Mouse (Mus musculus) v-Abl transformed pro-B cells (cell line): Measurements from ENCODE around the gene Pik3r4.
"Not testable (repeated sequence)": the region's sequence is repeated elsewhere in the genome, so short reads cannot be mapped to it uniquely, and the experiment has no call there.

Experiments
- in situ Hi-C, 2 experiments: fragments of 400-800 bp; cut with MboI; formaldehyde crosslinking; loops; one replicate each; pipeline ENCODE4 v1.15.1; 2025; ENCODE audit not compliant: unreplicated experiment in 2 of 2

Gene Pik3r4

GRCm38 (mm10) chr9:105642460-105643371 lies at the start of gene Pik3r4:
Gene Pik3r4, plus strand, starts transcription at chr9:105642978.
- in situ Hi-C loops = loop anchor here (10.0 kb wide), 2 partner anchors 148 to 248 kb away; partner anchors contain the start of genes Aste1 (in 1 of the 2) and Nek11 (in 1 of the 2)

- in situ Hi-C loops = no loop called here
Observed at GRCm38 (mm10) chr9:105598906-105599305, 43.9 kb upstream of the Pik3r4 start.

- in situ Hi-C loops = no loop called here
Observed at GRCm38 (mm10) chr9:105611980-105612771, 30.6 kb upstream of the Pik3r4 start.

GRCm38 (mm10) chr9:105612919-105613318 lies 29.9 kb upstream of the Pik3r4 start:
- in situ Hi-C loops = no loop called here

- in situ Hi-C loops = no loop called here
Observed at GRCm38 (mm10) chr9:105615952-105616351, 26.8 kb upstream of the Pik3r4 start.

GRCm38 (mm10) chr9:105617274-105617673 lies 25.5 kb upstream of the Pik3r4 start:
- in situ Hi-C loops = not testable (repeated sequence)

- in situ Hi-C loops = no loop called here
Observed at GRCm38 (mm10) chr9:105633961-105634360, 8.8 kb upstream of the Pik3r4 start.

- in situ Hi-C loops = loop anchor here (10.0 kb wide), 2 partner anchors 147 to 247 kb away; partner anchors contain the start of genes Aste1 (in 1 of the 2) and Nek11 (in 1 of the 2)
Observed at GRCm38 (mm10) chr9:105641377-105641776, 1.4 kb upstream of the Pik3r4 start.

- in situ Hi-C loops = no loop called here
Observed at GRCm38 (mm10) chr9:105656189-105656588, 13.4 kb downstream of the Pik3r4 start.

- in situ Hi-C loops = no loop called here
Observed at GRCm38 (mm10) chr9:105658216-105658615, 15.4 kb downstream of the Pik3r4 start.

GRCm38 (mm10) chr9:105659877-105660276 lies 17.1 kb downstream of the Pik3r4 start:
- in situ Hi-C loops = no loop called here

- in situ Hi-C loops = no loop called here
Observed at GRCm38 (mm10) chr9:105665269-105665668, 22.5 kb downstream of the Pik3r4 start.

- in situ Hi-C loops = no loop called here
Observed at GRCm38 (mm10) chr9:105670916-105671315, 28.1 kb downstream of the Pik3r4 start.

GRCm38 (mm10) chr9:105672032-105672431 lies 29.3 kb downstream of the Pik3r4 start:
- in situ Hi-C loops = no loop called here

- in situ Hi-C loops = loop anchor here in 1 of 2 experiments (25.0 kb wide), 1 partner anchor 586 kb away; no protein-coding TSS in a partner anchor
Observed at GRCm38 (mm10) chr9:105675941-105676340, 33.2 kb downstream of the Pik3r4 start.

- in situ Hi-C loops = loop anchor here in 1 of 2 experiments (25.0 kb wide), 1 partner anchor 581 kb away; no protein-coding TSS in a partner anchor
Observed at GRCm38 (mm10) chr9:105681386-105681785, 38.6 kb downstream of the Pik3r4 start.

GRCm38 (mm10) chr9:105684549-105685165 lies 41.9 kb downstream of the Pik3r4 start:
- in situ Hi-C loops = loop anchor here in 1 of 2 experiments (25.0 kb wide), 1 partner anchor 578 kb away; no protein-coding TSS in a partner anchor

GRCm38 (mm10) chr9:105689485-105689884 lies 46.7 kb downstream of the Pik3r4 start:
- in situ Hi-C loops = loop anchor here in 1 of 2 experiments (25.0 kb wide), 1 partner anchor 573 kb away; no protein-coding TSS in a partner anchor

GRCm38 (mm10) chr9:105692472-105692871 lies 49.7 kb downstream of the Pik3r4 start:
- in situ Hi-C loops = loop anchor here (5.0 to 25.0 kb wide), 5 partner anchors 165 to 570 kb away; no protein-coding TSS in a partner anchor

GRCm38 (mm10) chr9:105693056-105693455 lies 50.3 kb downstream of the Pik3r4 start:
- in situ Hi-C loops = loop anchor here (5.0 to 25.0 kb wide), 5 partner anchors 164 to 569 kb away; no protein-coding TSS in a partner anchor
